Mouse (Mus musculus): ENCODE measurements at regions not wholly inside any gene's neighbourhood (a gene's known extent, or its start where the extent isn't known, plus 50 kb on each side); places are given as distances from the start of the nearest gene placed in this dataset.

DNA sequence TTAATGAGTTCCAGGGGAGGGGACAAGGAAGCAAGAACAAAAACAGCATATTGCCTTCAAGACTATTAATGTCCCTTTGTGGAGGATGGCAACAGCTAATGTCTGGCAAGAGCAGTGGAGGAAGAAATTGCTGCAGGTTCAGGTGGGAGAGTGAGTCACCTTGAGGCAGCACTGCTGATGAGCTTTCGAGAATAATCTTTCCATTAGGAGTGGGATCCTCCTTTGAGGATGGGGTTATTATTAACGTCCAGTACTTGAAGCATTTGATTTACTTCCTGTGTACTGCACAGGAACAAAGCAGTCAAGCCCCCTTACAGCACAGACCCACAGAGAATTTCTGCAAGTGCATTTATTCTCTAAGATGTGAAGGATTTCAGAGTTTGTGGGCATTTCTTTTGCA is 671.2 kb upstream of the Stxbp6 start:
- no peak for DNase-seq (ENCODE audit: low read depth, low spot score)

DNA sequence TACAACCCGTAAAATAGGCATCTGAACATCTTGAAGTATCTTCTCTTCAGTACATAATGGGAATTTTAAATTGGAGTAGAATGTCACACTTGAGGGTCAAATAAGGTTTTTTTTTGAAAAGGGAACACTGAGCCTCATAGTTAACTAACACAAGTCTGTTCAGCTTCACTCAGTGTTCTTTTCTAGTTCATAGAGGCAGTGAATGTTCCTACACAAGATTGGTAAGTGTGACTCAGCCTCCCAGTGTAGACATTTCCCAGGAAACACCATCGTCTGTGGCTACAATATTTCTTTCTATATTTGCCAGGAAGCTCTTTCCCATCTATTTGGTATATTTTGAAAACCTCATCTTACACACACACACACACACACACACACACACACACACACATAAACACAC is 670.1 kb upstream of the Stxbp6 start:
- no peak for DNase-seq (ENCODE audit: low read depth, low spot score)

DNA sequence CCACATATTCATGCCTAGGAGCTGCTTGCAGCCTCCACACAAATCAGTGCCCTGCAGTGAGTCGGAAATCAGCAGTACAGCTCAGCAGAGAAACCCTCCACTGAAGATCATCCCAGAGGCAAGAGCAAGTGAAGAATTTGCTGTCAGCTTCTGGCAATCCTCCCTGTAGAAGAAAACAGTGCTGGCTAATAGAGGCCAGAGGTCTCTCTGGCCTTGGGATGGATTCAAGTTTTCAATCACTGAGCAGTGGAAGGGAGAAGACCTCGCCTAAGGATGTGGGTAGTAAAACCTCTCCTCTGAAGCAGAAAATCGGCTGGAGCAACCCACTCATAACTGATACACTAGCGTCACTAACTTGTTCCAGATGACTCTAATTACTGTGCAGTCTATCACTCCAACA is 659.2 kb upstream of the Stxbp6 start:
- no peak for DNase-seq (ENCODE audit: low read depth, low spot score)

DNA sequence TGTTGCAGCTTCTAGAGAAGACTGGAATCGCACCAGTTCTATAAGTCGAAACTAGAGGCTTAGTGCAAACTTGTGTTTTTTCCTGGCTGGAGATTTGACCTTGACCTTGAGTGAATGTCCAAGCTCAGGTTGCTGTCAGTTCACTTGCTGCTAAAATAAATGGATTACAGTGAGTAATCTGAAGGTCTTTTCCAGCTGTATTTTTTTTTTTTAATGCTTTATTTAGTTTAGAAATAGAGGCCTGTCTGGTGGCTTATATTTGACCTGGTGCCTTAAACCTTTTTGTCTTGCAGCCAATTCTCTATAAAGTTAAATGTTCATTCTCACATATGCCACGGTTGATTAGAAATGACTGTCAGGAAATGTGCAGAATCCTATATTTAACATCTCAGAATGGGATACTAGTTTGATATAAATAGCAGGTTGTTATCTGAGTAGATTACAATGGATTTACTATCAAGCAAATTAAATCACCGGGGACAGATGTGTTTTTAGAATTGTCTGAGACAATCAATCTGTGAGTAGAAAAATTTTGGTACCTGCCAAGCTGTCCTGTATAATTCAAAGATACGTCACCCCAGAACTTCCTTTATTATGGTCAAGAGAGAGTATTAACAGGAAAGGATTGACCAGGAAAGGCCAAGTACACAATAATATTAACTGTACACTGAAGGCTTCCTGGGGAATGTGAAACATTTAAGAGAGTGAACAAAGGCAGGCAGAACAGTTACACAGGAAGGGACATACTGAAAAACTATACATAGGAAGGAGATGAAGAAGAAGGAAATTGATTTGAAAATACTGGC is 650.3 kb upstream of the Stxbp6 start:
- DNase-seq (ENCODE audit: low read depth, low spot score): no peak

DNA sequence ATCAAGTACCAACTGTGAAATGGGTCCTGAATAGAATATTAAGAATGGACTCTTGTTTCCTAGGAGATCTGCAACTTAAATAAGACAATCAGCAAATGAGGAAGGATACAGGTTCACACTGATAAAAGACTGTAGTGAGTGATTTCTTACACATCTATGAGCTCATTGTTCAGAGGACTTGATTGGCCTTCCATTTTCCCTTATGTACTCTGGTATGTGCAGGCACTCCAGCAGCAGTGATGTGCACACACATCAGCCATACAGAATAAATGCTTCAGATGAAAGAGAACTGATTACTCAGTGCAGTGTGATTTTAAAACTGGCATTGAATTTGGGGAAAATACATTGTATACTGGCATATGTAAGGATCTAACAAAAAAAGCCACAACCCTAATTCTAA is 636.8 kb upstream of the Stxbp6 start:
- DNase-seq (ENCODE audit: low read depth, low spot score): no peak

DNA sequence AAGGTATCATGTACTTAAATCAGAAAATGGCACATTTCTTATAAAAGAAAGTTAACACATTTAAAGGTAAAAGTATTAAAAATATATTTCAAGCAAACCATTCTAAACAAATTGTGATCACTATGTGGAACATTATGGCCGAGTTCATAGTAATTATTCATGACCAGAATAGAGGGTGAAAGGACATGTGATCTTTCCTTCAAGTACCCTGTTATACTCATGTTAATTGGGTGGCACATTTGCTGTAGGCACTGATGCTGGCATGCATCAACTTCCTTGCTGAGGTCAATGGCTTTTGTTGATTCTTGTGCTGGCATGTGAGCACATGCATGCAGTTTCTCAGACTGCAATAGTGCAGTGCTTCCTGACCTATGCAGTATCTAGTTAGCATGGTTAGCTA is 636.3 kb upstream of the Stxbp6 start:
- DNase-seq (ENCODE audit: low read depth, low spot score): no peak

DNA sequence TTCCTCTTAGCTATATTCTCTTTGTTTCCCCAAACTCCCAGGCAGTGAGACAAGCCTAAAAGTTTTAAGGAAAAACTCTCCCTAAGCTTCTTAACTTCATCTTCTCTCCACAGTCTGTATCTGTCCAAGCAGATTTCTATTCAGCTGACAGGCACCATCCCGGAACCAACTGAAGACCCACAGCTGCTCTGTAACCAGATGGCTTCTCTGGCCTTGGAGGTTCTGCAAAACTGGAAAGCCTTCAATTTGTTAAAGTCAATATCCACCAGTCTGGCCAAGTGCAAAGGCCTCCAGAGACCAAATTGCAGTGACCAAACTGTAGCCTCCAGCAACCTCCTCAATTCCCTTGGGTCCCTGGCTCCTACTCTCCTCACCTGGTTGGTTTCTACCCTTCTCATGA is 614.8 kb upstream of the Stxbp6 start:
- DNase-seq (ENCODE audit: low read depth, low spot score): no peak

DNA sequence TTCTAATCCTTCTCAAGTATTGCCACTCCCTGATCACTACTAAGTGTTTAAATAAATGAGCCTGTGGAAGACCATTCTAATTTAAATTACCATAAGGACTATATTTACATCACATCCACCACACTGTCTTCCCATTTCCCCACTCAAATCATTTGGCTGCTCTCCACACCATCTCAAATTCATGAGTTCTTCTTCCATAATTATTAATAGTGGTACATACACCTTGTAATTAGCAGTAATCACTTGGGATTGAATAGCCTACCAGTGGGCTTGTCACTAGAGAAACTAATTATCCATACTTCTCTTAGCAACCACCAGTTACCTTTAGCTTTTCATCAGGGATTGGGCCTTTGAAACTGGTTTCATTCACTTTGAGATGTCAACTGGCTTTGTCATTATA is 612.3 kb upstream of the Stxbp6 start:
- DNase-seq (ENCODE audit: low read depth, low spot score): no peak

DNA sequence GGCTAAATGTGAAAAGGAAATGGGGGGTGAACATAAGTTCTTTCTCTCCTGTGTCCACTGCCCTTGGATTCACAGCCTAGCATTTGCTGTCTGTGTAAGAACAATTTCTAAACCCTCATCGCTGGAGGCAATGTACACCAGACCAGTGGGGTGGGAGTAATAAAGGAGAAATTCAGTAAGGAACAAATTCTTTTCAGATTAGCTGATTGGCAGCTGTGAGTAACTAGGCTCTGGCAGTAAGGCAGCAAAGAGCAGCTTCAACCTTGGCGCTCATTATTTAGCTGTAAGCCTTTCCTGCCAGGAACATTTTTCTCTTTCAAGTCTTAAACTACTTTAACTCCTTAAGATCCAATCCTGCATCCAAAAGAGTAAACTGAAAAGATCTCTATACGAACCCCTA is 597.9 kb upstream of the Stxbp6 start:
- DNase-seq (ENCODE audit: low read depth, low spot score): no peak

DNA sequence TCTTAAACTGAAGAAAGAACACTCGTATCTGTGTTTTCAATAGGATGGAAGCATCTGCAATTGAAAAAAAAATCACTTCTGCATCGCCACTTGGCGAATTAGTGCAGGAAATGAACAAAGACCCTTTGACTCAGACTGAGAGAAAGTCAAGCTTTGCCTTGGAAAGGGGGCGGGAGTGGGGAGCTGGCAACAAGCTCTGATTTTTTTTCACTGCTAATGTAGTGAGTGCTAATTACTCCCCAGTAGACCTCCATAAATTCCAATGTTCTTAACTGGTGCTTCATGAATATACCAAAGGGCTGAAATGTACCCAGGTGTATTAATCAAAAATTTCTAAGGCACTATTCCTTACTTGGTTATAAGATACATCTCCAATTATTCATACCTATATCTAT is 597.0 kb upstream of the Stxbp6 start:
- no peak for DNase-seq (ENCODE audit: low read depth, low spot score)

DNA sequence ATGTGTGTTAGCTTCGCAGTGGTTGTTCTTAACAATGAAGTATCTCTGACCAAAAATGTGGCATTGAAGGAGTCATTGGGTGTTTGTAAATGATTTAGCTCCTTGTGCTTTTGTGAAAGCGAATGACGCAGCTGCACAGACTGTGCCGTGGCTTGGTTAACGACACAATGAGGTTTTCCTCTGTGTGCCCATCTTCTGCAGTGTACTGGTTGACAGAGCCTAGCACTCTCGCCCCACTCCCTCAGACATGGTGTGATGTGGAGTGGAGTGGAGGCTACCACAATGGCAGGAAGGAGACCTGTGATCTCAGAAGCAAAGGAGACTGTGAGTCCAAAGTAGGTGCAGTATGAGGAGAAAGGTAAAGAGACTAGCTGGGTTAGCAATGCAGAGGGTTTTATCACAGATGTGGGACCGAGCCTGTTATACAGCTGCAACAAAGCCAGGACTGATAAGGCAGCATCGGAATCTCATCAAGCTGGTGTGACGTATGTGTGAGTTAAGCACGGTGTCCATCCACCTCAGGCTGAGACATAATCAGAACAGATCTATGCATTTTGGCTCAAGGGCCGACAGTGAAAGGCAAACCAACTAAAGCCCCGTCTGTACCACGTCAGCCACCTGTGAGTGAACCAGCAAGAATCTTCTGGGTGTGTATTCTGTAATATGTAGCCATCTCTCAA is 596.5 kb upstream of the Stxbp6 start:
- DNase-seq (ENCODE audit: low read depth, low spot score): peak; percentile 0

DNA sequence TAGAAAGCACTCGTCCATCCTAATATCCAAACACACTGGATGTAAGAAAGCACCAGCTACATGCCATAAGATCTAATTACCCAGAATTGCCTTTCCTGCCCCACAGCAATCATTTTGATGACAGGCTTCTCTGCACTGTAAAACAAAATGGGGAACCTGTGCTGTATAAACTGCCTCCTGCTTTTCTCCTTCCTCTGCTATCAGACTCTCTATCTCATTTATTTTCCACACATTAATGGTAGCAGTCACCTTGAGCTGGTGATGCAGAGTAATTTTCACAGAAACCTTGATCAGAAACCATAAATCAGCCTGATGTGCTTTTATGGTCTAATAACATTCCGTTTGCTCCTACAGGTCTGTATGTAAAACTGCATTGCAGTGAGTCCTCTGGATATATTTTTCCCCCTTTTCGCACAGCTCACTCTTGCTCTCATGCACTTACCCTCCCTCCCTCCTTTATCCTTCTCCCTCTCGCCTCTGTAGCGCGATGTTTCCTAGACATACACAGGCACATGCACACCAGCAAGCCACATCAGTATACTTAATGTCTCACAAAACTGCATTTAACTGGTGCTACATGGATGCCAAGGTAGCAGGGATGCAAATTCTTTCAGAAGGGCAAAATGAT is 595.9 kb upstream of the Stxbp6 start:
- DNase-seq (ENCODE audit: low read depth, low spot score): no peak

DNA sequence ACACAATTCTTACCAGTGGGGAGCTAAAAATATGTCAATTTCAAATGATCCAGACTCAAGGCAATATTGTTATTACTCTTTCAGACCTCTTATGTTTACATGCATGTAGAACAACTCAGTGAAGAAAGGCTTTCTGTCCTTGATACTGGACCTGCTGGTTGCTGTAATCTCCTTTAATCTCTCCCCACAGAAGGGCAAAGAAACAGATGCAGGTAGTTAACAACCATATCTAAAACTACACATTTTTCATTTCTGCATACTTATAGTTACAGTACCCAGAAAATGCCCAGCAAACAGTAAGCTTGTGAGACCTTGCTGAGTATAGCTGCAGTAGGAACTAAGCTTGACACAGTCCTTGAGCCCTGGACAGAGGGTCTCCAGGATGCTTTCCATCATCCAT is 585.1 kb upstream of the Stxbp6 start:
- DNase-seq (ENCODE audit: low read depth, low spot score): no peak

DNA sequence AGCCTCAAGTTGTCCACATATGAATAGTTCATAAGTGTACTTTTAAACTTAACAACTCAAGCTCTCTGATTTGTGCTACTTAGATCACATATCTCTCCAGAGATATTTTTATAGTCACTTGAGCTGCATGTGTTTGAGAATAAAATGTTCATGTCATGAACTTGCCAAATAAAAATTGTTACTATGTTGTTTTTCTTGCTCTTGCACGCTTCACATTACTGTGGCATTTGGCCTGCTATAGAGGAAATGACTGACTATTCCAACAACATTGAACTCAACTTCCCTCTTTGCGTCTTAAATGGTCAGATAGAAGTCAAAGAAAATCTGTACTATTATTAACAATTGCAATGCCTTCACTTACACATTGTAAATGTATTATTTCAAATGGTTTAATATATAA is 582.1 kb upstream of the Stxbp6 start:
- DNase-seq (ENCODE audit: low read depth, low spot score): no peak

DNA sequence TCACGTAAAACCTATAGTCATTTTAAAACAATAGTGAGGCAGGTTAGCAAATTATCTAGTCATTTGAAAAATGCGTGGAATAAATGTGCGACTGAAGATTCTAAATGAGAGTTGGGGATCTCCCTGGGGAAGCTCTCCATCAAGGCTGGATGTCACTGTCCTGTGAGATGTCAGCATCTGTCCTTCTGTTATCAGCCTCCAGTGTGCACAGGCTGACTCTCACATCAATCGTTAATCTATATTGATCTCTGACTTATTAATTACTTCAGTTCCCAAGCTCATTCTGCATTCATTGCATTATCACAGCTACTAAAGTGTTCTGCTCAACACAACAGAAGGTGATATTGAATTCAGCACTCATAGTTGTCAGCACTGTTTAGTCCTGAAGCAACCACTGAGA is 574.1 kb upstream of the Stxbp6 start:
- DNase-seq (ENCODE audit: low read depth, low spot score): no peak

DNA sequence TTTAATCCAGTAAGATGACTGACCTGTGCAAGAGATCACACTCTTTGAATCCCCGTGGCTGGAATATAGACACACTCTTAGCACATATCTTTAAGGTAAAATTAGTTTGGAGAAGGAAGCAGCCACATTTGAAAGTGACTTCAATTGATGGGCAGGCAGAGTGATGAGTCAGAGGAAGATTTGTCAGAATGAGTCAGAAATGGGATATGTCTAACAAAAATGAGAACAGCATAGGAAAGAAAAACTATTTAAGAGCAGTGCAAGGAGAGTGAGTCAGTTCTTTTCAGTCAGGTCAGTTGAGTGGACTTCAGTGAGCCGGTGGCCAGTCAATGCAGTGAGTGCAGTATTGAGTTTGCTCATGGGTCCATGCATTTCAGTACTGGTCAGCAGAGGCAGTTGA is 569.7 kb upstream of the Stxbp6 start:
- no peak for DNase-seq (ENCODE audit: low read depth, low spot score)

DNA sequence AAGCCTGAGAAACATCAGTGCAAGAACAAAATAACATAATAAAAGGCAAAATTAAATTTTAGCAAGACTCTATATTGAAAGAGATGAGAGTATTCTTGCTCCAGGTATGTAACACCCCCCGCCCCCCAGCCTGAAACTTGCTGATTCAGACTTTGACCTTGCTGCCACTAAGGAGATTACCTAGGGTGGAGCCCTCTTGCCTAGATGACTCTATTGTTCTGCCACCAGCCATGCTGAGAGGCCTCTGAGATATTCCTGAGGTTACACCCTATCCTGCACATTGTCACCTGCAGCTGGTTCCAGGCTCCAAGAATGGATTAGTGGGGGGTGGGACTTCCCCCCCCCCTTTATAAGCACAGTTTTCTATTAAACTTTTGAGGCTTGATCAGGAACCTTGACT is 548.3 kb upstream of the Stxbp6 start:
- DNase-seq (ENCODE audit: low read depth, low spot score): no peak

DNA sequence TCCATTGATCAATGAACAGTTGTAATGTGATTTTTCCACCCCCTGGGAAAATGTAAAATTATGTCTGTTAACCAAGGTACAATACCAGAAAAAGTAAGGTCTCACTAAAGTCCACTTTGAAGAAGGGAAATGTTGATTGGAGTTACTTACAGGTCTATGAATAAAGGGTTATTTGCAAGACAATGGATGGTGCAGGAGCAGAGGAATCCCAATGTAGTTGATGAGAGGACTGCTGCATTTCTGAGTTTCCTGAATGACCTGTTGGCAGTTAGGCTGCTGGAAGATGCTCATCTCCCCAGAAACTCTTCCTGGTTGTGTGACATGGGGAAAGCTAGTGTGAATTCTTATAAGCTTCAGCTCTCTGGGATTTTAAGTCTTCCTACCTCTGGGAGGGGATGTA is 545.5 kb upstream of the Stxbp6 start:
- no peak for DNase-seq (ENCODE audit: low read depth, low spot score)

DNA sequence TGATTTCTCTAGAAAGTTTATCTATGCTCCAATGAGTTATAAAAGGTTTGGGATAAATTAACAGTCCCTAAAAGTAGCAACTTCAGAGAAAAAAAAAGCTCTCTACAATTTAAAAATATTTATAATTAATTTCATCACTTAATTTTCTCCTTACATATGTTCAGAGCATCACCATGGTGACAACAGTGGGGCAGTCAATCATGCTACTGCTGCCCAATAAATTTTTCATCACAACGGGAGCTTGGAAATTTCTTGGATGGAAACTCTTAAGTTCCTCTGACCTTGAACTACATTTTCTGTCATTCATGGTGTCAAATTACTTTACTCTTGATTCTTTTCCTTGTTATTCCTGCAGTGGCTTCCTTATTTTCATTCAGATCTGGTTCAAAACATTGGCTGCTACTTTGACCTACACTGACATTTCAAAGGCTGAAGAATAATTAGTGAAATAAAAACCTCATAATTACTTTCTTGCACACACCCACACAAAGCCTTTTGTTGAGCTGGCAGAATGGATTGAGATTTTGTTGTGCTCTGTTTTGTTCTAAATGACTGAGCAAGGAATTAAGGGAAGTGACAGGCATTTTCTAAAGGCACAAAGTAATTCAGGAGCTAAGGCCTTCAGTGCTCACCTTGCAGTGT is 540.1 kb upstream of the Stxbp6 start:
- no peak for DNase-seq (ENCODE audit: low read depth, low spot score)

DNA sequence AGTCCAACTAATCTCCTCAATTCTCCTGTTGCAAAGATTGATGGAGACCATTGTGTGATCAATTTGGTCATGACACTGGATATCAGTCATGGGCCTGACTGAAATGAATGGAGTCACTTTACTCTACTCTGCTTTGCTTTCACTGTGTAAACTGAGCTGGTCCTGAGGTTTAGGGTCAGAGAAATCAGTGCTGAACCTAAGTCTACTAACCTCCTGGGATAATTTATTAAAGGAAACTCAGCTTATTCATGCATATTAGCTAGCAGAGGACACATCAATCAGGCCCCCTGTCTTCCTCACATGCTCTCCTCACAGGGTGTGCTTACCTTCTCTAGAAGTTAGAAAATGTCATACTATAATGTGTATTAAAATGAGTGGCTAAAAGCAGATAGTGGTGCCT is 539.6 kb upstream of the Stxbp6 start:
- DNase-seq (ENCODE audit: low read depth, low spot score): no peak

DNA sequence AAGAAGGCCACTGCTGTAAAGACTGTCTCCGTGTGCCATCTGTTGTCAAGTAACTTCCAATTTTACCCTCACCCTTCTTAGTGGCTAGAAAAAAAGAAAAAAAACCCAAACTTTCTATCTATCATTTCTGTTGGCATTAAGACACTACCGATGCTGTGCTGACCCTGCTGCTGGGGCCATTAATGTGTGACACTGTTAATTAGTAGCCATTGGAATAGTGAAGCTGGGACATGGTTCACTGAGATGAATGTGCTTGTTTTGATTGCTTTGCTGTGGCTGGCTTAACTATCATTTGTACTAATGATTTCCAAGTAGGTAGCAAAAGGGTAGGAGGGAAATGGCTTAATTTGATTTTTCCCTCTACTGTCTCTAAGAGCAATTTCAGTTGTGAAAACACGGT is 524.9 kb upstream of the Stxbp6 start:
- no peak for DNase-seq (ENCODE audit: low read depth, low spot score)

DNA sequence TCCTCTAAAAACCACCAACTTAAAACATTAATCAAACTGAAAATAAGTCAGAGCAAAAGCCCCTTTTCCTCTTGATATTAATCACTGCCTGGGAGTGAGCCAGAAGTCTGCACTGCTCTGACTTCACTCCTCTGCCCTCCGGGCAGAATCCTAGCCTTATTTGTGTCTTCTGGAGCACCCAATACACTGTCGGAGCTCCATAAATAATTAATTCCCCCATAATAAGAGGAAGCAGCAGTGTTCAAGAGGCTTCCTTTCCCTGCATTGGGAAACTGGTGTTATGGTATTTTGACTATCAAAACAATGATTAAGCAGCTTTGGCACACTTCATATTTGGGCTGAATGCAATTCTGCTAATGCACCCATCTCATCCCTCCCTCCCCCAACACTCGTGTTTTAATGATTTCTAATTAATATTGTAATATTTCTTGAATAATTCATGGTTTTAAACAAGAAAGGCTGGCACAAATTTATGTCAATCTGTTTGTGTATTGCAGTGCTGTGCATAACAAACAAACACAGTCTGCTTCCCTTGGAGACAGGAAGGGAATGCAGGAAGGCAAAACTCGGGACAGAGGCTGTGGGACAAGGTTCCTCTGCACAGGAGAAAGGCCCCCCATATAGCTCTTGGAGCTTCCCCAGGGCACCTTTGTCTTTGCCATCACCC is 523.5 kb upstream of the Stxbp6 start:
- no peak for DNase-seq (ENCODE audit: low read depth, low spot score)

All from CD4-positive, CD25-positive, alpha-beta regulatory T cell, adult 2 months (primary cell).